Mouse (Mus musculus): Measurements from ENCODE around the gene 9530003J23Rik. TPM values are rescaled to one million over a fixed set of nuclear protein-coding genes. Genes with fewer than 3 reads are reported as not detected.

9530003J23Rik gene
- polyA plus RNA-seq, 1 experiment from 2014 or later, result not detected

- Histone ChIP-seq H3K36me3 (peaks cover 13% of the 10 kb centered on the region), H3K27ac (replicated peaks) (no peak overlapping the region), H3K27me3 (replicated peaks) (no peaks in the 10 kb centered on the region), H3K4me3 (no peak overlapping the region), H3K9me3 (no peaks in the 10 kb centered on the region), H3K9ac (no peak overlapping the region), H3K4me2 (no peak overlapping the region), H3K4me1 (peaks cover 27% of the 10 kb centered on the region)
- 83% methylated on average over 15 of the region's 15 CpGs for WGBS
- no peak for ATAC-seq (ENCODE audit: extremely low read depth, insufficient number of reproducible peaks, low FRiP score, low TSS enrichment)
Measured at GRCm38 (mm10) chr10:117208221-117208620, 30.3 kb downstream of the 9530003J23Rik start.

DNA sequence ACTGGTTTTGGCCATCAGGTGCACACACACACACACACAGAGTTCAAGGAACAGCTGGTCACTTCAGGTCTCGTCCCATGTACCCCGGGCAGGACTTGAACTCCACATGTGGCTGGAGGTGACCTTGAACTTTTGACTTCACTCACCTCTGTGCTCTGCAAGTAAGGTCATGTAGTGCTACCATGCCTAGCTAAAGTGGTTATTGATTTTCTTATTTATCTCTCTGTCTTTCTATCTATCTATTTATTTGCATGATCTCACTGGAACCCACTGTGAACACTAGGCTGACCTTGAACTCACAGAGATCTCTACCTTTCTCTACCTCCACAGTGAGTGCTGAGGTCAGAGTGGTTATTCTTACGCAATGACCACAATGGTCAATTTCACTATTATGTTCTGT is 32.4 kb downstream of the 9530003J23Rik start:
- H3K9me3 ChIP-seq, result no peaks in the 10 kb centered on the region
- H3K9ac ChIP-seq, result no peak overlapping the region
- 85% methylated on average over 3 of the region's 3 CpGs for WGBS
- H3K27ac ChIP-seq (replicated peaks), result no peak overlapping the region
- H3K4me2 ChIP-seq, result no peak overlapping the region
- no peak for ATAC-seq (ENCODE audit: extremely low read depth, insufficient number of reproducible peaks, low FRiP score, low TSS enrichment)
- peaks cover 35% of the 10 kb centered on the region for H3K4me1 ChIP-seq
- no peaks in the 10 kb centered on the region for H3K27me3 ChIP-seq (replicated peaks)
- no peak overlapping the region for H3K4me3 ChIP-seq
- no peaks in the 10 kb centered on the region for H3K36me3 ChIP-seq

DNA sequence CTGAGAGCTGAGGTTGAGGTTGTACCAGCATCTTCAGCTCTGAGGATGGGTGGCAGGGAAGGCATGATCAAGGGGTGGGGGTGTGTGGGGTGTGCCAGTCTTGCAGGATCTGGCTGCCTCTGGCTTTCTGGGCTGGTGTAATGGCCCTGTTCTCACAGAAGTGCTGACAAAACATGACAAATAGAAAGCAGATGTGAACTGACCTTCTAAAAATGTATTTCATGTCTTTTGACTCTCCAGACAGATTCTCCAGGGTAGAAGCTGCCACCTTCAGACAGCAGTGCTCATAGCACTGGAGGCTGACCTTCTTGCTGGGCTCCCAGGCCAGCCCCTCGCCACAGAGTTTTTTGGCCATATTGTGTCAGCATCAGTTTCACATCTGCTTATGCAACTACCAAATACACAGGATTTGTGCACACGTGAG is 34.9 kb downstream of the 9530003J23Rik start:
- H3K9me3 ChIP-seq, result no peaks in the 10 kb centered on the region
- H3K27me3 ChIP-seq (replicated peaks), result no peaks in the 10 kb centered on the region
- H3K4me2 ChIP-seq, result peak overlapping the region; percentile 31; the same call in 1 of the 2 replicates
- no peak overlapping the region for H3K4me3 ChIP-seq
- H3K27ac ChIP-seq (replicated peaks), result no peak overlapping the region
- H3K4me1 ChIP-seq, result peaks cover 24% of the 10 kb centered on the region
- no peak for ATAC-seq (ENCODE audit: extremely low read depth, insufficient number of reproducible peaks, low FRiP score, low TSS enrichment)
- H3K9ac ChIP-seq, result no peak overlapping the region
- 63% methylated on average over 2 of the region's 2 CpGs for WGBS
- no peaks in the 10 kb centered on the region for H3K36me3 ChIP-seq

GRCm38 (mm10) chr10:117202981-117203557 is 35.4 kb downstream of the 9530003J23Rik start:
- Histone ChIP-seq H3K27ac (replicated peaks) (no peak overlapping the region), H3K36me3 (no peaks in the 10 kb centered on the region), H3K4me2 (peak overlapping the region; percentile 31; the same call in 1 of the 2 replicates), H3K9me3 (no peaks in the 10 kb centered on the region), H3K4me1 (peaks cover 24% of the 10 kb centered on the region), H3K9ac (no peak overlapping the region), H3K4me3 (no peak overlapping the region), H3K27me3 (replicated peaks) (no peaks in the 10 kb centered on the region)
- ATAC-seq (ENCODE audit: extremely low read depth, insufficient number of reproducible peaks, low FRiP score, low TSS enrichment), result no peak
- 35% methylated on average over 17 of the region's 17 CpGs for WGBS

GRCm38 (mm10) chr10:117199701-117200100 is 38.8 kb downstream of the 9530003J23Rik start:
- Histone ChIP-seq H3K27me3 (replicated peaks) (no peaks in the 10 kb centered on the region), H3K36me3 (no peaks in the 10 kb centered on the region), H3K4me3 (no peak overlapping the region), H3K27ac (replicated peaks) (no peak overlapping the region), H3K9me3 (no peaks in the 10 kb centered on the region), H3K9ac (no peak overlapping the region), H3K4me1 (peaks cover 19% of the 10 kb centered on the region), H3K4me2 (no peak overlapping the region)
- no peak for ATAC-seq (ENCODE audit: extremely low read depth, insufficient number of reproducible peaks, low FRiP score, low TSS enrichment)
- WGBS, result 72% methylated on average over 3 of the region's 3 CpGs

DNA sequence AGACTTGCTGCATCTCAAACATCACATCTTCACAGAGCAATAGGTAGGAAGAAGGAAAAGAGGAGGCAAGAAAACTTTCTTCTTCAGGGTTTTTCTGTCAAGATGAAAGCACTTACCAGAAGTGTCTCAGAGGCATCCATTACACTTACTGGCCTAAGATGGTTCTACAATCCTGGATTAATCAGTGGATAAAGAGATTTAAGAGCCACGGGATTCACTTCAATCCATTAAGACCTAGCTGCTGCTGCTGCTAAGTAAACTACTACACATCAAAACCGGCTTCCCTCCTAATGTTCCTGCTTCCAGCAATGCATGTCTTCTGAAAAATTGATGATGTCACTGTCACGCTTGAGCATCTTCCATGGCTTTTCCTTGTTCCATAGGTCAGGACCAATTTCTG is 41.8 kb downstream of the 9530003J23Rik start:
- no peaks in the 10 kb centered on the region for H3K9me3 ChIP-seq
- no peak overlapping the region for H3K9ac ChIP-seq
- H3K27me3 ChIP-seq (replicated peaks), result no peaks in the 10 kb centered on the region
- no peak overlapping the region for H3K4me2 ChIP-seq
- no peak for ATAC-seq (ENCODE audit: extremely low read depth, insufficient number of reproducible peaks, low FRiP score, low TSS enrichment)
- no peaks in the 10 kb centered on the region for H3K36me3 ChIP-seq
- H3K4me1 ChIP-seq, result peaks cover 5% of the 10 kb centered on the region; the same call in 1 of the 2 replicates
- H3K27ac ChIP-seq (replicated peaks), result no peak overlapping the region
- WGBS, result 75% methylated on average over 3 of the region's 3 CpGs
- no peak overlapping the region for H3K4me3 ChIP-seq

DNA sequence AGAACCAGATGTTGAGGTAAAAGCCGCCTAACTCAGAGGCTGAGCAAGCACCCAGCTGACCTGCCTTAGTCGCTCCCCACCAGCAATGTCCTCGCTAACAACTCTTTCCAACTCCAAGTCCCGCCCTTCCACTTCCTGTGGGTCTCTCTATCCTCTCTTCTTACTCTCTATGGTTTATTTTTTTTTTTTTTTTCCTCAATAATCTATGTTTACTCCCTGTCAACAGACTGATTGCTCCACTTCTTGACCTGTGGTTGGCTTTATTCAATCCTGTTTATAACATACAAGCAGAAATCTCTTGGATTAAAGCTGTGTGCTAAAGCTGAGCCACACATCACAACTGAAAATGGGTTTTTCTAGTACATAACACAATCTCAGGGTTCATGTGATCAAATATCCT is 42.8 kb downstream of the 9530003J23Rik start:
- peaks cover 5% of the 10 kb centered on the region; the same call in 1 of the 2 replicates for H3K4me1 ChIP-seq
- no peaks in the 10 kb centered on the region for H3K36me3 ChIP-seq
- WGBS, result 88% methylated on average over 4 of the region's 4 CpGs
- no peak overlapping the region for H3K27ac ChIP-seq (replicated peaks)
- no peak overlapping the region for H3K9ac ChIP-seq
- no peak overlapping the region for H3K4me2 ChIP-seq
- no peak overlapping the region for H3K4me3 ChIP-seq
- H3K9me3 ChIP-seq, result no peaks in the 10 kb centered on the region
- ATAC-seq (ENCODE audit: extremely low read depth, insufficient number of reproducible peaks, low FRiP score, low TSS enrichment), result no peak
- H3K27me3 ChIP-seq (replicated peaks), result no peaks in the 10 kb centered on the region

DNA sequence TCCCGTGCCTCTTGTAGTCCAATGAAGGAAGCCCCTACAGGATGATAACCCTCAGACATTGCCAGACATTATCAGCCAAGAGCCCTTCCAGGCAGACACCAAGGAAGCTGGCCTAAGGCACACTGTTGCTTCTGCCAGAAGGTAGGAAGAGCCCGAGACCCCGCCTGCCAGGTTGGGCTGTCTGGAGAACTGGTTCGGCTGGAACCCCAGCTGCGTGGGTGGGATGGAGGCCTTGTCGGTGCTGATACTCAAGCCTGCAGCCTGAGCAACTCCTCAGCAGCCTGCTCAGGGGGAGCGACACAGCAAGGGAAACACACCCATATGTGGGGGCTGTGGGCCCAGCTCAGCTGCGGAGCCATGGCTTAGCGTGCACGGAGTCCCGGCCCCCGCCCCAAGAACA is 43.5 kb downstream of the 9530003J23Rik start:
- Histone ChIP-seq H3K9ac (no peak overlapping the region), H3K9me3 (no peaks in the 10 kb centered on the region), H3K36me3 (no peaks in the 10 kb centered on the region), H3K27me3 (replicated peaks) (no peaks in the 10 kb centered on the region), H3K4me3 (no peak overlapping the region), H3K4me1 (peaks cover 5% of the 10 kb centered on the region; the same call in 1 of the 2 replicates), H3K4me2 (no peak overlapping the region), H3K27ac (replicated peaks) (no peak overlapping the region)
- 74% methylated on average over 12 of the region's 12 CpGs for WGBS
- no peak for ATAC-seq (ENCODE audit: extremely low read depth, insufficient number of reproducible peaks, low FRiP score, low TSS enrichment)

DNA sequence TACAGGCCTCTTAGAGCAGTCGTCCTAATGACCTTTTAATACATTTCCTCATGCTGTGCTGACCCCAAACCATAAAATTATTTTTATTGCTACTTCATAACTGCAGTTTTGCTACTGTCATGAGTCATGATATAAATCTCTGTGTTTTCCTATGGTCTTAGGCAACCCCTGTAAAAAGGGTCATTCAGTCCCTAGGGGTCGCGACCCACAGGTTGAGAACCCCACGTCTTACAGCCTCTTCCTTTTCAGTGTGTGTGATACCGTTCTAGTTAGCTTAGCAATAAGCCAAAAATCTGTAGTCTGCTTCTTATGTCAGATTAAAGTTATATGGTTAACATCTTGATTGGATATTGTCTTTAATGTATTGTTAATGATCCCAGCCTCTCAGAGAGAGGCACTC is 45.1 kb downstream of the 9530003J23Rik start:
- H3K4me2 ChIP-seq, result no peak overlapping the region
- no peaks in the 10 kb centered on the region for H3K27me3 ChIP-seq (replicated peaks)
- 87% methylated on average over 5 of the region's 5 CpGs for WGBS
- no peak overlapping the region for H3K4me3 ChIP-seq
- H3K9ac ChIP-seq, result no peak overlapping the region
- H3K36me3 ChIP-seq, result no peaks in the 10 kb centered on the region
- no peak for ATAC-seq (ENCODE audit: extremely low read depth, insufficient number of reproducible peaks, low FRiP score, low TSS enrichment)
- H3K4me1 ChIP-seq, result peaks cover 5% of the 10 kb centered on the region; the same call in 1 of the 2 replicates
- no peaks in the 10 kb centered on the region for H3K9me3 ChIP-seq
- no peak overlapping the region for H3K27ac ChIP-seq (replicated peaks)

- Histone ChIP-seq H3K27me3 (replicated peaks) (no peaks in the 10 kb centered on the region), H3K4me3 (no peak overlapping the region), H3K9me3 (no peaks in the 10 kb centered on the region), H3K27ac (replicated peaks) (no peak overlapping the region), H3K9ac (peak overlapping the region; percentile 25), H3K36me3 (no peaks in the 10 kb centered on the region), H3K4me1 (peaks cover 20% of the 10 kb centered on the region), H3K4me2 (no peak overlapping the region)
- WGBS, result 43% methylated on average over 9 of the region's 9 CpGs
- ATAC-seq (ENCODE audit: extremely low read depth, insufficient number of reproducible peaks, low FRiP score, low TSS enrichment), result no peak
Measured at GRCm38 (mm10) chr10:117185399-117186089, 53.0 kb downstream of the 9530003J23Rik start.

Data from heart, embryonic 13.5 days (tissue).